Mouse (Mus musculus) stomach, postnatal 0 days (tissue): ENCODE data around the gene Ntn1. TPM values are rescaled to one million over a fixed set of nuclear protein-coding genes. Genes with fewer than 3 reads are reported as not detected.

Source experiments
- ATAC-seq: fragments of 200-750 bp; cut with Nextera tagmentation; 2 replicates; pipeline ENCODE4 v1.8.0; 2017; ENCODE audit not compliant: low FRiP score, low TSS enrichment
- DNase-seq: peaks from one replicate; pipeline ENCODE4 v3.0.0-alpha.2; 2016; ENCODE audit warnings: low spot score
- H3K27ac ChIP-seq: fragments of 300-500 bp; sonication (generic); replicated peaks from 2 replicates; pipeline ENCODE4 v1.5.1; 2014; ENCODE audit warnings: mild to moderate bottlenecking, control low read depth
- H3K27me3 ChIP-seq: fragments of 300-500 bp; sonication (generic); 2 replicates; pipeline ENCODE4 v1.6.1; 2014; ENCODE audit warnings: low read length; ENCODE audit not compliant: control insufficient read depth, insufficient read depth
- H3K36me3 ChIP-seq: fragments of 300-500 bp; sonication (generic); 2 replicates; pipeline ENCODE4 v1.6.1; 2014; ENCODE audit warnings: low read length, mixed read lengths; ENCODE audit not compliant: control insufficient read depth, insufficient read depth
- H3K4me1 ChIP-seq: fragments of 300-500 bp; sonication (generic); replicated peaks from 2 replicates; pipeline ENCODE4 v1.6.1; 2014; ENCODE audit warnings: antibody characterized with exemption; ENCODE audit not compliant: control insufficient read depth, insufficient read depth
- H3K4me2 ChIP-seq: fragments of 300-500 bp; sonication (generic); replicated peaks from 2 replicates; pipeline ENCODE4 v1.6.1; 2014; ENCODE audit warnings: low read depth, mild to moderate bottlenecking, control low read depth, moderate library complexity
- H3K4me3 ChIP-seq: fragments of 300-500 bp; sonication (generic); 2 replicates; pipeline ENCODE4 v1.5.1; 2014; ENCODE audit warnings: low read depth, low read length, control low read depth
- H3K9ac ChIP-seq: fragments of 300-500 bp; sonication (generic); 2 replicates; pipeline ENCODE4 v1.6.1; 2014; ENCODE audit warnings: mild to moderate bottlenecking, low read length, control low read depth, mixed read lengths
- H3K9me3 ChIP-seq: fragments of 300-500 bp; sonication (generic); 2 replicates; pipeline ENCODE4 v1.6.1; 2016; ENCODE audit warnings: low read length; ENCODE audit not compliant: control insufficient read depth
- CTCF ChIP-seq: IDR thresholded peaks from 2 replicates; pipeline ENCODE4 v1.5.1; 2016; ENCODE audit warnings: antibody characterized with exemption, low read depth, mild to moderate bottlenecking, moderate library complexity
- EP300 ChIP-seq: optimal IDR thresholded peaks from 2 replicates; pipeline ENCODE3; 2016; ENCODE audit warnings: antibody characterized with exemption
- WGBS: fragments of 180-500 bp; shearing (Covaris S2); extraction: QIAGEN DNeasy Blood & Tissue Kit; methylation state at CpG from one replicate; pipeline ENCODE4 v1.1.7; 2014; 5-methylcytosine and 5-hydroxymethylcytosine counted together
- polyA plus RNA-seq: library from polyadenylated mRNA; unstranded; fragments of >200 nt; fragmentation: Nextera tagmentation; extraction: Ambion mirVana; gene quantifications from 2 replicates; pipeline ENCODE4 v1.2.1, GENCODE M21; 2015

Gene Ntn1
- polyA plus RNA-seq, 1 experiment from 2014 or later: 7.4 TPM

- 0 out of 2 replicates have a peak, but pooled peaks cover 3% of the 10 kb centered on the region for H3K4me1 ChIP-seq
- no peak overlapping the region for H3K9ac ChIP-seq
- no peak overlapping the region for H3K4me2 ChIP-seq
- no peak for TF ChIP-seq EP300
- TF ChIP-seq CTCF: no peak
- no peak overlapping the region for H3K4me3 ChIP-seq
- no peaks in the 10 kb centered on the region for H3K36me3 ChIP-seq
- WGBS: 72% methylated on average over 11 of the region's 11 CpGs
- DNase-seq (no peak), ATAC-seq (no peak)
- no peak overlapping the region for H3K27ac ChIP-seq
- H3K27me3 ChIP-seq: peaks cover 5% of the 10 kb centered on the region; the same call in 1 of the 2 replicates
- no peaks in the 10 kb centered on the region for H3K9me3 ChIP-seq
Observed at GRCm38 (mm10) chr11:68387971-68388654, 12.5 kb downstream of the Ntn1 start.

- H3K4me3 ChIP-seq: peak overlapping the region; percentile 72
- no peak for TF ChIP-seq EP300
- H3K27ac ChIP-seq: peak overlapping the region; percentile 76
- H3K9me3 ChIP-seq: no peaks in the 10 kb centered on the region
- H3K27me3 ChIP-seq: peaks cover 5% of the 10 kb centered on the region; the same call in 1 of the 2 replicates
- H3K4me1 ChIP-seq: 0 out of 2 replicates have a peak, but pooled peaks cover 3% of the 10 kb centered on the region
- H3K4me2 ChIP-seq: peak overlapping the region; percentile 93
- ATAC-seq (no peak), DNase-seq (no peak)
- WGBS: 50% methylated on average over 4 of the region's 4 CpGs
- no peaks in the 10 kb centered on the region for H3K36me3 ChIP-seq
- H3K9ac ChIP-seq: peak overlapping the region; percentile 65
Observed at GRCm38 (mm10) chr11:68387441-68387760, 13.2 kb downstream of the Ntn1 start.

- Histone ChIP-seq H3K36me3 (no peaks in the 10 kb centered on the region), H3K4me2 (peak overlapping the region; percentile 93), H3K27ac (peak overlapping the region; percentile 76), H3K9me3 (no peaks in the 10 kb centered on the region), H3K27me3 (peaks cover 5% of the 10 kb centered on the region; the same call in 1 of the 2 replicates), H3K4me3 (peak overlapping the region; percentile 72), H3K9ac (peak overlapping the region; percentile 65), H3K4me1 (0 out of 2 replicates have a peak, but pooled peaks cover 3% of the 10 kb centered on the region)
- WGBS: 2% methylated on average over 63 of the region's 90 CpGs
- TF ChIP-seq EP300 (no peak), CTCF (no peak; the same call in 1 of the 2 replicates)
- DNase-seq: peak; percentile 69
- ATAC-seq: peak; percentile 69
Observed at GRCm38 (mm10) chr11:68386589-68387440, 13.8 kb downstream of the Ntn1 start.

- Histone ChIP-seq H3K36me3 (no peaks in the 10 kb centered on the region), H3K4me1 (0 out of 2 replicates have a peak, but pooled peaks cover 3% of the 10 kb centered on the region), H3K27ac (peak overlapping the region; percentile 76; the same call in 1 of the 2 replicates), H3K9ac (peak overlapping the region; percentile 65), H3K27me3 (peaks cover 5% of the 10 kb centered on the region; the same call in 1 of the 2 replicates), H3K9me3 (no peaks in the 10 kb centered on the region), H3K4me2 (peak overlapping the region; percentile 93), H3K4me3 (peak overlapping the region; percentile 72)
- TF ChIP-seq EP300: no peak
- no peak for TF ChIP-seq CTCF
- DNase-seq (peak; percentile 41), ATAC-seq (peak; percentile 49; the same call in 1 of the 2 replicates)
- 0% methylated on average over 57 of the region's 68 CpGs for WGBS
Observed at GRCm38 (mm10) chr11:68385921-68386588, 14.6 kb downstream of the Ntn1 start.

GRCm38 (mm10) chr11:68385021-68385821 lies 15.4 kb downstream of the Ntn1 start:
- Histone ChIP-seq H3K27me3 (peaks cover 2% of the 10 kb centered on the region; the same call in 1 of the 2 replicates), H3K9ac (peak overlapping the region; percentile 65), H3K4me1 (0 out of 2 replicates have a peak, but pooled peaks cover 3% of the 10 kb centered on the region), H3K27ac (no peak overlapping the region), H3K36me3 (no peaks in the 10 kb centered on the region), H3K9me3 (no peaks in the 10 kb centered on the region), H3K4me2 (peak overlapping the region; percentile 93), H3K4me3 (peak overlapping the region; percentile 72)
- 1% methylated on average over 94 of the region's 94 CpGs for WGBS
- ATAC-seq: peak; percentile 43; the same call in 1 of the 2 replicates
- no peak for TF ChIP-seq EP300
- no peak for TF ChIP-seq CTCF
- DNase-seq: peak; percentile 65
